Mouse (Mus musculus) T-helper 17 cell (primary cell): ENCODE data around the gene Olfr1493-ps1.

Source experiments
- in situ Hi-C, 2 experiments: fragments of 300-600 bp; cut with MboI, MseI; formaldehyde crosslinking; loops; 1 replicate in 1 of 2; 2 replicates in 1 of 2; pipeline ENCODE4 v1.15.1; 2025; ENCODE audit warnings: high pct_unique_total_duplicates in 2 of 2

The Olfr1493-ps1 gene

GRCm38 (mm10) chr19:13722978-13723377, at the start of gene Olfr1493-ps1:
Gene Olfr1493-ps1, plus strand, starts transcription at chr19:13723278.
- in situ Hi-C loops, result no loop called here

GRCm38 (mm10) chr19:13696968-13697367, 26.1 kb upstream of the Olfr1493-ps1 start, which contains the start of gene Olfr1491:
Gene Olfr1491, plus strand, starts transcription at chr19:13697268.
- in situ Hi-C loops, result no loop called here

GRCm38 (mm10) chr19:13739428-13739827, 16.4 kb downstream of the Olfr1493-ps1 start, which contains the start of gene Olfr1494:
Gene Olfr1494, plus strand, starts transcription at chr19:13739728.
- in situ Hi-C loops, result no loop called here

GRCm38 (mm10) chr19:13749366-13749765, 26.3 kb downstream of the Olfr1493-ps1 start:
- in situ Hi-C loops, result no loop called here

- in situ Hi-C loops, result no loop called here
Measured at GRCm38 (mm10) chr19:13764306-13764705, 41.2 kb downstream of the Olfr1493-ps1 start, which contains the start of gene Olfr1495. Gene Olfr1495, plus strand, starts transcription at chr19:13764606.

- in situ Hi-C loops, result no loop called here
Measured at GRCm38 (mm10) chr19:13768565-13769276, 45.6 kb downstream of the Olfr1493-ps1 start.

- in situ Hi-C loops, result no loop called here
Measured at GRCm38 (mm10) chr19:13777578-13777977, 54.5 kb downstream of the Olfr1493-ps1 start, which contains the start of gene Olfr1496. Gene Olfr1496, plus strand, starts transcription at chr19:13777878.
